Mouse (Mus musculus) mature B cell (primary cell): ENCODE results near the gene 4930402H24Rik.
"Not testable (repeated sequence)": the region's sequence is repeated elsewhere in the genome, so short reads cannot be mapped to it uniquely, and the experiment has no call there.

Source experiments
- in situ Hi-C: fragments of 300-500 bp; cut with MboI; formaldehyde crosslinking; loops from 2 replicates; pipeline ENCODE4 v1.14.3; 2019

4930402H24Rik gene

DNA sequence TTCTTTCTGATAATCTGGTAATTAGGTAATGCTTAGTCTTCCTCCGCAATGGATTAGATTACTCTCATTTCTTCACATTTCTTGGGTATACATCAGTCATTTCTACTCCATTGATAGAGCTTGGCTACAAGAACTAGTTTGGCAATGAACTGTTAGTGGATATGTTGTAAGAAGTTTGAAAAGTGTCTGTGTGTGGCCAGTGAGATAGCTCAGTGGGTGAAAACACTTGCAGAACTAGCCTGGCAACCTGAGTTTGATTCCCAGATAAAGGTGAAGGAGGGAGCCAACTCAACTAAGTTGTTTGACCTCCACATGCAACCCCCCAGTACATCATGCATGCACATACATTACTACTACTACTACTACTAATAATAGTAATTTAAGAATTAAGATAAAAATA is 53.2 kb downstream of the 4930402H24Rik start:
- in situ Hi-C loops: no loop called here

DNA sequence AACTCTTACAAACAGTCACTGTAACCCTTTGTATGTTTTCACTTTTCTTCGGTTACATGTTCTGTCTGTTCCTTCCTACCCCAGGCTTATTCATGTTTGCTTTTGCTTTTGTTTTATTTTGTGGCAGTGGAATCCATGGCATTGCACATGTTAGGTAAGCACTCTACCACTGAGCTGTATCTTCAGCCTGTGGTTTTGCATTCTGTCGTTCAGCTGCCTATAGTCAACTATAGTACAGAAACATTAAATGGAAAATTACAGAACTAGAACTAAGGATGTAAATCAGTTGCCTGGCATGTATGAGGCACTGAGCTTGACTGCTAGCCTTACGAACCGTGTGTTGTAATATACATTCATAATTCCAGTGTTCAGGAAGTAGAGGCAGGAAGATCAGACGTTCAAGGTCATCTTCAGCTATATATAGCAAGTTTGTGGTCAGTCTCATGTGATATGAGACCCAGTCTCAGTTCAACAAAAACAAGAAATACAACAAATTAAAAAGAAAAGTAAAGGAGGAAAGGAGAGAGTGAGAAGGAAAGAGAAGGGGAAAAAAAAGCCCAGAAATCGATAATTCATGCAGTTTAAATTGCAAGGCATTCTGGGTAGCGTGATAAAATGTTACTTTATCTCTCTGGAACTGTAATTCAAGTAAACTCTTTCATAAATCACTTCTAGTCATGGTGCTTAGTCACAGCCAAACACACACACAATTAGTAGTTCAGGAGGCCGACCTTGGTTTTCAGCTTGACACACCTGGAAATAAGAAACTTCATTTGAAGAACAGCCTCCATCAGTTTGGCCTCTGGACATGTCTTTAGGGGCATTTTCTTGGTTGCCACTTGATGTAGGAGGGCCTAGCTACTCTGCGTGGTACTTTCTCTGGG is 54.6 kb downstream of the 4930402H24Rik start:
- in situ Hi-C loops: no loop called here

DNA sequence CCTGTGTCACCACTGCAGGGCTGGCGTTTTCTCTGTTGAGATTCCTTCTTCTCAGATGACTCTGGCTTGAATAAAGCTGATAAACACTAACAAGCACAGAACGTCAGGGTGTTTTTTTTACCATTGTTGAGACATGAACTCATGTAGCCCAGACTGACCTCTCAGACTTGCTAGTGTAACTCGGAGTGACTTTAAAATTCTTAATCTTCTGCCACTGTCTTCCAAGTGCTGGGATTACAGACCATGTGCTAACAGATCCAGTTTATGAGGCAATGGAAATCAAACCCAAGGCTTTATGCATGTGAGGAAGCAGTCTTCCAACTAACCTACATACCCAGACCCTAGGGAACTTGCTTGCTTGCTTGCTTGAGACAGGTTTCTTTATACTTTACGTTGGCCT is 56.5 kb downstream of the 4930402H24Rik start:
- in situ Hi-C loops: no loop called here

DNA sequence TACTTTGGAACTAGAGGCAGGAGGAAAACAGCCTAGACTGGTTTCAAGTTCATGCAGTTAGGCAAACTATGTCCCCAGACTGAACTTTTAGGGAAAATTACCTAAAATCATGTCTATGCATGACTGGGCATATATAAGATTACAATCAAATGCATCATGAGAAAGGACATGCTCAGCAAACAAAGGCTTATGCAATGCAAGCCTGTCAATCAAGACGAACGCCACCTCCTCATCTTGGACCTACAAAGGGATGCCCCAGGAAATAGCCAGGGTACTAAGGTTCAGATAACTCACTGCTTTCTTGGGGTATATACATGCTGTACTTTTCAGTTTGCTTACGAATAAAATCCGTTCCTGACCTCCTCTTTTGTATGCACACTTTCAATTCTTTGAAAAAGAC is 57.9 kb downstream of the 4930402H24Rik start:
- in situ Hi-C loops: no loop called here

DNA sequence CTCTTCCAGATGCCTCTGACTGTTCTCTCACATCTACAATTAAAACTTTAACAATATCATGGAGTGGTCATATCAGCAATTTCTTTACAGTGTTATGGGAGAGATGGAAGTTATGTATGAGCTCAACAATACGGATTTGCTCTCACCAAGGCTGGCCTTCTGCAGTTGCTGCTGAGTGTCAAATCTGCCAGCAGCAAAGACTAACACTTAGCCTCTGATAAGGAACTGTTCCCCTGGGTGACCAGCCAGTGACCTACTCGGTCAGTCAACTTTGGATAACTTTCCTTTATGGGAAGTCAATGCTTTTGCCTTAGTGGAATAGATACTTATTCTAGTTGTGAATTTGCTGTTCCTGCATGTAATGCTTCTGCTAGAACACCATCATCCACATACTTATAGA is 62.6 kb downstream of the 4930402H24Rik start:
- in situ Hi-C loops: no loop called here

DNA sequence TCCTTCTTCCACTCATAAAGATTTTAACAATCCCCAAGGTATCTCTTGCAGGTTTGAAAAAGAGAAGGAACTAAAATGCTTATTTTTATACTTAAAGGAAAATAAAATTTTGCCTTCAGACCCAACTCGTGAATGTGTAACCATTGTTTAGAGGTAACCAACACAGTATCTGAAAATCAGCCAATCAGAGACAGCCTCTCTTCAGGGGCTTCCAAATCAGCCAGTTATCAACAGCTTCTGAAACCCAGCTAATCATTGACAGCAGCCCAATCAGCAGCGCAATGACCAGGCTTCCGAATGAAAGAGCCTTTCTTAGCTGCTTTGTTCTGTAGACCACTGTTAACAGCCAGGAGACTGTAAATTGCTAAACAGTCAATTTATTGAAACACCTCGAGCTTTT is 65.4 kb downstream of the 4930402H24Rik start:
- in situ Hi-C loops: no loop called here

DNA sequence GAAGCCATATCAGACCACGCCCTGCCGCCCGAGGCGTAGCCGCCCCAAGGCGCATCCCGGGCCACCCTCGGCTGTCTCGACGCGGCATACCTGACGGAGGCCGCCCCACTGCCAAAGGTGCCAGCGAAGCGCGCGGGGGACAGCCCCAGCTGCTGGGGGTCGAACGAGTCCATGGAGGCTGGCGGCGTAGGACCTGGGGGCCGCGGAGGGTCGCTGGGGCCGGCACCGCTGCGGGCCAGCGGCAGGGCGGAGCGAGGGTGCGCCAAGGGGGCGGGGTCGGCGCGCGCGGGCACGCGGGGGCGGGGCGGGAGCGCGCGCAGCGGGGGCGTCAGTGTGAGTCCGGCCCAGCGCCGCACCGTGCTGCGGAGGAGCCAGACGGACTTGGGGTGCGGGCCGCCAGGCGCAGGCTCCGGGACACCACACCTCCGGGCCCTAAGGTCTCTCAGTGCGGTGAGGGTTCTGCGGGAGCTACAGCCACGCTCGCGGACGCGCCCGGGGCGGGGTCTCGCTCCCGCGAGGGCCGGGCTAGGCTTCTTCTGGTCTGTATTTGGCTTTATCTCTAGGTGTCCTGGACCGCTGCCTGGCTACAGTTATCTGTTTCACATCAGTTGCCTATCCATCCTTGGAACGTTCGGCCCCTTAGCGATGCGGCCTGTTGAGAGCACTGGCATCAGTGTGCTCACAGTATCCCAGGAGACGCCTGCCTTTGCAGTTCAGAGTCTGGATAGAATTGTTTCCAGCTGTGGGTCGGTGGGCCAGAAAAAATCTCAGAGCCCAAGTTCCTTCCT is 66.1 kb downstream of the 4930402H24Rik start:
- in situ Hi-C loops: no loop called here

DNA sequence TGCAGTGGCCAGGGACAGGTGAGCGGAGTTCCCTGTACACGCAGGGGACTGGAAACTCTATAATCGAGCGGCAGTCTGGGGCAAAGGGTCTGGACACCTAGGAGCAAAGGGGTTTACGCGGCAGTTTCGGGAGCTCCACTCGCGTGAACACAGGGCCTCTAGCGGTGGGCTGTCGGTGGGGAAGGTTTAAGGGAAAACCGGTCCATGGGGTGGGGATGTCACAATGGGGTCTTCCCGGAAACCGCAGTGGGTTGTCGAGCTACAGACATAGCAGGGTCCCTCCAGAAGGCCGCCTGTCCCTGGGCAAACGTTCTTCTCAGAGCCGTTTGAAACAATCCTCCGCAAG is 66.7 kb downstream of the 4930402H24Rik start:
- in situ Hi-C loops: no loop called here

DNA sequence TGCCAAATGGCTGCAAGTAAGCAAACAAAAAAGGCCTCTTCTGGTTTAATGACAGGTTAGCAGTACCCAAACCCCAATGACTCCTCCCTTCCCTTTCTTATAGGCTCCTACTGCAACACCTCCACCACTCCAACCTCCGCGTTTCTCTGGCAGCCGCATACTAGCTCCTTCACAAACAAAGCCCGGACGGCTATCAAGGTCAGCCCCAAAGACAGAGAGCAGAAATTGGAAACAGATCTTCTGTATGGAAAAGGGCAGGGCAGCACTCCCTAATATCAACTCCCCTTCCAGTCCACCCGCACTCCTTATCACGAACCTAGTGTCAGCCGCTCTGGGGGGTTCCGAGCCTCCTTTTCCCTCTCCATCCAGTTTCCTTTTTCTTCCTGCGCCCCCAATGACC is 67.1 kb downstream of the 4930402H24Rik start:
- in situ Hi-C loops: no loop called here

DNA sequence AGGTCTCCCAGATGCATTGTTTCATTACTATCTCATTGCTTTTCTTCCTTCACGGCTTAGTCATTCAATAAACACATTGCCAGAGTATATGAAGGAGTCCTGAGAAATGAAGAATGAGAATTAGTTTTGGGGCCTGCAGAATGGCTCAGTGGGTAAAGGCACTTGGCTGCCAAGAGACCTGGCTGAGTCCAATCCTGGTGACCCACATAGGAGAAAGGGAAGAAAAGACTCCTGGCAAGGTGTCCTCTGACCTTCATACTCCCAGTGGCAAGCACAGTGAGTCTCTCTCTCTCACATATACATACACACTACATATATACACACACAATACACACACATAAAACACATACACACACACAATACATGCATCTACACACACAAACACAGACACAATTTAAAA is 68.1 kb downstream of the 4930402H24Rik start:
- in situ Hi-C loops: no loop called here

DNA sequence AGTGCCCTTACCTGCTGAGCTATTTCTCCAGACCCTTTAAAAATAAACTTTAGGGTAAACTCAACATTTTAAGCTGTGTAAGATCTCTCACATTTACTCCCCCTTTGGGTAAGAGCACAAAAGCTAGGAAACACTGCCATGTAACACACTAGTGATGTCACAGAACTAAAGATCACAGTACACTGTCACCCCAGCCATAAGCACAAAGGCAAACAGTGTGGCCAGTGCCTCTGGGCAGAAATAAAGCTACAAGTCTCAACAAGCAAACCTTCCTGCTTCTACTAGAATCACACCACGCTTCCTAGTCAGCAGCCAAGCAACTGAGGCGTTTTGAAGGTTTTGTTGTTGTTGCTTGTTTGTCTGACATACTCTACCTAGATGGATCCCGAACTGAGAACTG is 72.5 kb downstream of the 4930402H24Rik start:
- in situ Hi-C loops: no loop called here

DNA sequence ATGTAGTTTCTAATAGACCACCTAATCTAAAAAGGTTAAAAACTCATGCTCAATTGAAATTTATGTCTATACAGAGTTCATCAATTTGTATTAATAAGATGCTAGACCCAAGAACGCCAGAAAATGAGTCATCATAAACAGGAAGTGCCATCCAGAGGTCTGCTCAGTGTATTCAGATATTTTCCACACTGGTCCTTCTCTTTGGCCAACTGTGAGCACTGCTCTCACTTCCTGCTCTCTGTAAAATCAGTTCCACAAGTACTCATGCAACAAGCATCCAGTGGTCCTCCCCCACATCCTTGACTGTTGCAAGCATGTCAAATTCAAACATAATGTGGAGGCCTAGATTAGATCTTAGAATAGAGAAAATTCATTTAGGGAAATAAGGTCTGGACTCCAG is 73.6 kb downstream of the 4930402H24Rik start:
- in situ Hi-C loops: no loop called here

DNA sequence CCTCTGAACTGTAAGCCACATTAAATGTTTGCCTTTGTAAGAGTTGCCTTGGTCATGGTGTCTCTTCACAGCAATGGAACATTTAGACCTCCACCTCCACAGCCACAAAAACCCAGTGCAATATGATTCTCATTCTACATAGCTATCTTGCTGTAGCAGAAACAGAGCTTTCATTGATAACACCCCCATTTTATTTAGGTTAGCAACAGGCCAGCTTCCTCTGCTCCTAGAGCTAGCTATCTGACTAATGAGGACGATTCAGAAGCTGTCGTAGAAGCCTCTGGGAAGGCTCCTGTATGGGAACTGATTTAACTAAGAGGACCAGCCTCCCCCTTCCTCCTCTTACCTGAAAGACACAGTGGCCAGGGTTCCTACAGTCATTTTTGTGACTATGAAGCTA is 74.2 kb downstream of the 4930402H24Rik start:
- in situ Hi-C loops: no loop called here

DNA sequence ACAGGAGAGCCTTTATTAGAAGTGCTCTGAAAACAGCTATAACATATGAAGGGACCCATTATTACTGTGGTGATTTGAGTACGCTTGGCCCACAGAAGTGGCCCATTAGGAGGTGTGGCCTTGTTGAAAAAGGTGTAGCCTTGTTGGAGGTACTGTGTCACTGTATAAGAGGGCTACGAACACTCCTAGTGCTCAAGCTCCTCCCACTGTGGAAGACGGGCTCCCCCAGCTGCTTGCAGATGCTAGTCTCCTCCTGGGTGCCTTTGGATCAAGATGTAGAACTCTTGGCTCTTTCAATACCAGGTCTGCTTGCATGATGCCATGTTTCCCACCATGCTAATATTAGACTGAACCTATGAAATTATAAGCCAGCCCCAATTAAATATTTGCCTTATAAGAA is 76.0 kb downstream of the 4930402H24Rik start:
- in situ Hi-C loops: no loop called here

DNA sequence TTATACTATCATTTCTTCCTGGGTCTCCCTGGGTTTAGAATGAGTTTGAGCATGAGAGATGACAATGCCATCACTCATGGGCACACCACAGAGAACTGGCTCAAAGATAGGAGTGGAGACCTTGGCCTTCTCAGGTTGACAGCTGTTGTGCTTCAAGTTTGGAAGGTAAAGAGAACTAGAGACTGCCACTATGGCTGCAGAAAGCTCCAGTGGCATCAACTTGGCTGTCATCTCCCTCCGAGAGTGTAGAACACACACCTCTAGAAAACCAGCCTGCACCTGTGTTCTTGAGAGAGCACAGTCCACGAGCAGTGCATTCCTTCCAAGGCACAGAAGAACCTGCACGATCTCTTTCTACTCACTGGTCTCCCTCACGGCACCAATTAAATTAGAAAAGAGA is 76.7 kb downstream of the 4930402H24Rik start:
- in situ Hi-C loops: no loop called here

DNA sequence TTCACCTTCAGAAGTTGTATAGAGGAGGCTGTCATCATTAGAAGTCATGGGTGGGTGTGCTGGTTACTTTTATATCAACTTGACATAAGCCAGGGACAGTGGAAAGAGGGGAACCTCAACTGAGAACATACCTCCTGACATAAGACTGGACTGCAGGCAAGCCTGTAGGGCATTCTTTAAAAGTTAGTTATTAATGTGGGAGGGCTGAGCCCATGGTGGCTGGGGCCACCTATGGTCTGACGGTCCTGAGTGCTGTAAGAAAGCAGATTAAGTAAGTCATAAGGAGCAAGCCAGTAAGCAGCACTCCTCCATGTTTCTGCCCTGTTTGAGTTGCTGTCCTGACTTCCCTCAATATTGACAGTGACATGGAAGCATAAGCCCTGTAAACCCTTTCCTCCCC is 77.5 kb downstream of the 4930402H24Rik start:
- in situ Hi-C loops: no loop called here

DNA sequence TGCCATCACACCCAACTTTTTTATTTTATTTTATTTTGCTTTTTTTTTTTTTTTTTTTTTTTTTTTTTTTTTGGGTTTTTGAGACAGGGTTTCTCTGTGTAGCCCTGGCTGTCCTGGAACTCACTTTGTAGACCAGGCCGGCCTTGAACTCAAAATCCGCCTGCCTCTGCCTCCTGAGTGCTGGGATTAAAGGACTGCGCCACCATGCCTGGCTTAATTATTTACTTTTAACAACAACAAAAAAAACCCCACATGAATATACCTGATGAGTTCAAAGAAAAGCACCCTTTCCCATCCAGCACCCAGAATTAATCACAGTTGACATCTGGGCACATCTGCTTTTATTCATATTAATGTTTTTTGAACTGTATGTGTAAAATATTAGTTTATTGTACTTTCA is 78.1 kb downstream of the 4930402H24Rik start:
- in situ Hi-C loops: not testable (repeated sequence)

DNA sequence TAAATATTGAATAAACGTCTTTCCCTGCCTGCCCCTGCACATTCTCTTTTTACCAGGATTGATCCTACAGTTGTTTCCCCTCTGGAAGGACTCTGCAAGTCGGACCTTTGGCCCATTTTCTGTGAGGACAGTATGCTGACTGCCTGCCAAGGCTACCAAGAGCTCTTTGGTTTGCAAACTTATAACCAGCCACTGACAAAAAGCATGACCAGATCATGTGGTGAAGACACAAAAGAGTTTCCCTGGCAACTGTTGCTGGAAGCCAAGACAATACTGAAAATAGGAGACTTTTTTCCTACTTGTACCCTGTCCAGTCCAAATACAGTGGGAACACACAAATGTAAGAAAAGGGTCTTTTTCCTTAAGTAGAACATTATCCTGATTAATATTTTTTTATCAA is 78.8 kb downstream of the 4930402H24Rik start:
- in situ Hi-C loops: no loop called here

DNA sequence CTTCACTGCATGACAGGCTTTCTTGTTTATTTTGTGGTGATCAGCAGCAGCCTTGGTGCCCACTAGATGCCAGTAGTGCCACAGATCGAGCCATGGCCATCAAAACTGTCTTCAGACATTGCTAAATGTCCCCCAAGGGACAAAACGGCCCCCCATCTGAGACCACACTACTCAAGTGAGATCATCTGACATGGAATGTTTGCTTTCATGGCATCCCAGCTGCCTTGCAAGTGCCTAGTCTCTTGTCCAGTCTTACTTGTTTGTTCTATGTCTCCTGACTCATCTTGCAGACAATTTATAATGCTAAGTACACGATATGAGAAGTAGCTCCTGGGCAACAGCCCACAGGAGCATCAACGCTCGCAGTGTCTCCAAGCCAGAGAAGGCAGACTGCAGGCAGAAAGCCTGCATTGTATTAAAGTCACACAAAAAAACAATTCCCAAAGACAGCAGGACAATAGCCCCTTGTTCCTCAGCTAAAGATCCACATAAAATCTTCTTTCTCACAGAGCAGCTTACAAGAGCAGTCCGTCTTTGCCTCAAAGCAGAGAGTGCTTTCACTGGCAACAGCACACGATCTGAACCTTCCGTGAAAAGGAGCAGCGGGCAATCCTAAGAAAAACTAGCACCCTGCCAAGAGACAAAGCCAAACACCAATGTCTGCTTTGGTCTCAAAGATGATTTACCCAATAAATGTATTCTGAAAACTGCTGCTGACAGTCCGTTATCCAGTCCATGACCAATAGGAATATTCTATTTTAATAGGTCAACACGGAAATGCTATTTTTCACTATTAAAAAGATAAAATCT is 87.2 kb downstream of the 4930402H24Rik start:
- in situ Hi-C loops: no loop called here

DNA sequence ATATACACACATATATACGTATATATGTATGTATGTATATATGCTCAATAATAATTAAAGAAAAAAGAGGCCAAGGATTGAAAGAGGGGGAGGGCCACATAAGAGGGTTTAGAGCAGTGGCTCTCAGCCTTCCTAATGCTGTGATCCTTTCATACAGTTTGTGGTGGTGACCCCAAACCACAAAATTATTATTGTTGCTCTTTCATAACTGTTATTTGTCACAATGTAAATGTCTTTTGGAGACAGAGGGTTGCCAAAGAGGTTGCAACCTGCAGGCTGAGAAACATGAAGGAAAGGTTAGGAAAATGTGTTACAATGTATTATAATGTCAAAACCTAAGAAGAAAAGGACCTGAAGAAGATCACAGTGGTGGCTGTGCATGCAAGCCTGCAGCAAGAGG is 88.3 kb downstream of the 4930402H24Rik start:
- in situ Hi-C loops: no loop called here

DNA sequence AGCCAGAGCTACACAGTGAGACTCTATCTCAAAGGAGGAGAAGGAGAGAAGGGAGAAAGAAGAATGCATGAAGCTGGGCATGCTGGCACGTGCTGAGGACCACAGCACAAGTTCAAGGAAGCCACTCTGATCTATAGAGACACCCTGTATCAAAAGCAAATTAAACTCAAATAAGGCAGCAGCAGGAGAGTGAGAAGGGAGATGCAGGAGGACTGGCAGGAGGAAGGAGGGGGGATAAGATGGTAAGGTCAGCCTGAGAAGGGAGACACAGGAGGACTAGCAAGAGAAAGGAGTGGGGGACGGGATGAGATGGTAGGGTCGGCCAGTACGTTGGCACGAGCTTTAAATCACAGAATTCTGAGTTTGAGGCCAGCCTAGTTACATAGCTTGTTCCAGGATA is 90.0 kb downstream of the 4930402H24Rik start:
- in situ Hi-C loops: no loop called here

DNA sequence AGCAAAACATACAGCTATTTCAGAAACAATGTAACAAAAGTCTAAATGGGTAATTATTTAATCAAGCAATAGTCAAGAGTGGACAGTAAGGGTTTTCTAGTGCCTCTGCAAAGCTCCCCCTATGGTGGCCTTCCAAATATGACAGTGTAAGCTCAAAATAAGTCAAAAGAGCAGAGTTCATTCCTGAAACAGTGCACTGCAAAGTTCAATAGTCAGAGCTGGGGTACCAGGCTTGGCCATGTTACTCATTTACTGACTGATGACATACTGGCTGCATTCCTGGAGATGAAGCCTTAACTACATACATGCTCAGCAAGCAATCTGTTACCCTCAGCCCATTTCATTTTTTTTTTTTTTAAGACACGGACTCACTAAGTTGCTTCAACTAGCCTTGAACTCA is 91.7 kb downstream of the 4930402H24Rik start:
- in situ Hi-C loops: no loop called here

DNA sequence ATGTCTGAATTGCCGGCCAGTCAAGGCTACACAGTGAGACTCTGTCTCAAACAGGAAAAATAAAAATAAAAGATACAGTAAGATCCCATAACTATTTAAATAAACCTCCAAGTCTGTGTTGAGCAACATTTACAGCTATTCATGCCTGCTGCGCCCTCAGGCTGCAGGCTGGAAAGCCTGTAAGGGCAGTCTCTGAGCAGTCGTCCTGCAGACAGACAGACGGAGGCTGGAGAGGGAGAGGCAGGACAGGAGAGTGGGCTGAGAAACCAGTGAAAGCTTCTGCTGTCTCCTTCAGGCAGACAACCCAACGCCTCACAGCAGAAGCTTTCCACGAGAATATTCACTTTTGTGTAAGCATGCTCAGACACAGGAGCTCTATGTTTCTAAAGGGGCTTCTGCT is 92.5 kb downstream of the 4930402H24Rik start:
- in situ Hi-C loops: no loop called here
